Mouse (Mus musculus) adrenal gland, adult 2 months (tissue): ENCODE results near the gene Gm3012. TPM values are rescaled to one million over a fixed set of nuclear protein-coding genes. Genes with fewer than 3 reads are reported as not detected.
"Not testable (repeated sequence)": the region's sequence is repeated elsewhere in the genome, so short reads cannot be mapped to it uniquely, and the experiment has no call there.

ENCODE experiments used
- DNase-seq: peaks from one replicate; pipeline ENCODE4 v3.0.0; 2021
- long read RNA-seq: library from polyadenylated mRNA; stranded (forward); transcript quantifications from one replicate; pipeline ENCODE4 v2.0.0, GENCODE M21; 2021
- polyA plus RNA-seq: library from polyadenylated mRNA; depleted of rRNA; stranded (reverse); fragments of >200 nt; gene quantifications from 2 replicates; pipeline ENCODE4 v1.2.3, GENCODE M21; 2012; rRNA removed
- total RNA-seq, 2 experiments: library from RNA; stranded (reverse); gene quantifications; 2 replicates each; pipeline ENCODE4 v1.2.3; 2021

Gene Gm3012
- not detected for total RNA-seq
- polyA plus RNA-seq, result not detected in 2 replicates
- long read RNA-seq, result 0 reads

DNA sequence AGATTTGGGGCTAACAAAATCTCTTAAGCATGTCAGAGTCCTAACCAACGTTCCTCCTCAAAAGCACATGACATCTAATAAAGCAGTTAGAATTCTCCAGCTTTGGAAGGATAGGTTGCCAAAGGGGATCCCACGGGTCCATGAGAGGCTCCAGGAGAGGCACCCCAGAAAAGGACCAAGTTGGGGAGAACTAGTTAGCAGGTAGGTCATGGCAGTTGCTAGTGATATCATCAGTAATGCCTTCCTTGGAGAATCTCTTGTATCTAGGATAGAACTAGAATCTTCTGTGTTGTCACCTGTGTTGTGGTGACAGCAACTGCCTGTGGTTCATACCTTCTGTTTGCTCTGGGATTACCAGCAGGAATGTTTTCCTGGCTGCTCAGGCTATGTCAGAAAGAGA is at the start of gene Gm3012:
TSS of gene Gm3012 (plus strand) at position 301 of the 400 bp plus-strand sequence.
- not testable (repeated sequence) for DNase-seq

DNA sequence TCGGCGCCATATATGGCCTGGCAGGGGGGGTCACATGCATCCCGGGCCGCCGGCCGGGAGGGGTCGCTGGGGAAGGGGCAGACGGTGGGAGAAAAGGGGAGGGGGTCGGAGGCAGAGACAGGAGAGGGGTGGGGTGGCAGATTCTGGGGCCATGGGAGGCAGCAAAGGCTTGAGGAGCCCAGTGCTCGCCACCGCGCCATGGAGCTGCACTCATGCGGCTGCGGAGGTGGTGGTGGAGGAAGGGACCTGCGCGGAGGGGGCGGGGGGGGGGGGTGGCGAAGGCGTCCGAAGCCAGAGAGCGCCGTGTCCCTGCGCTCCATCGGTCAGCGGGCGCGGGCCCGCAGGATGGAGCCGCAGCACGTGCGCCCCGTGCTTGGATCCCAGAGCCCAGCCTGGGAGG is 17.4 kb downstream of the Gm3012 start, which contains the start of gene Gm3020:
TSS of gene Gm3020 (plus strand) at position 301 of the 400 bp plus-strand sequence.
- DNase-seq, result not testable (repeated sequence)

DNA sequence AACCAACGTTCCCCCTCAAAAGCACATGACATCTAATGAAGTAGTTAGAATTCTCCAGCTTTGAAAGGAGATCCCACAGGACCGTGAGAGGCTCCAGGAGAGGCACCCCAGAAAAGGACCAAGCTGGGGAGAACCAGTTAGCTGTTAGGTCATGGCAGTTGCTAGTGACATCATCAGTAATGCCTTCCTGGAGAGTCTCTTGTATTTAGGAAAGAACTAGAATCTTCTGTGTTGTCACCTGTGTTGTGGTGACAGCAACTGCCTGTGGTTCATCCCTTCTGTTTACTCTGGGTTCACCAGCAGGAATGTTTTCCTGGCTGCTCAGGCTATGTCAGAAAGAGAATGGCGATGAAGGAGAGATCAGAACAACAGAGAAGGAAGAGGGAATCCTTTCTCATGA is 54.2 kb downstream of the Gm3012 start, which contains the start of gene Gm3043:
TSS of gene Gm3043 (plus strand) at position 301 of the 400 bp plus-strand sequence.
- not testable (repeated sequence) for DNase-seq

Other genes with a start within 250 kb of the Gm3012 start
- not detected for gene Gm10413, start 239.4 kb upstream of the Gm3012 start, total RNA-seq
- not detected in 2 replicates for gene Gm10413, start 239.4 kb upstream of the Gm3012 start, polyA plus RNA-seq
- gene Gm10409, start 221.9 kb upstream of the Gm3012 start, total RNA-seq, result not detected
- gene Gm10409, start 221.9 kb upstream of the Gm3012 start, polyA plus RNA-seq, result not detected in 2 replicates
- gene Gm3005, start 206.4 kb upstream of the Gm3012 start, total RNA-seq, result not detected
- gene Gm3005, start 206.4 kb upstream of the Gm3012 start, polyA plus RNA-seq, result not detected in 2 replicates
- gene Gm10408, start 185.1 kb upstream of the Gm3012 start, total RNA-seq, result not detected
- gene Gm10408, start 185.1 kb upstream of the Gm3012 start, polyA plus RNA-seq, result not detected in 2 replicates
- gene Gm3020, start 17.5 kb downstream of the Gm3012 start, total RNA-seq, result not detected
- gene Gm3020, start 17.5 kb downstream of the Gm3012 start, polyA plus RNA-seq, result not detected in 2 replicates
- not detected for gene Gm3043, start 54.3 kb downstream of the Gm3012 start, total RNA-seq
- not detected in 2 replicates for gene Gm3043, start 54.3 kb downstream of the Gm3012 start, polyA plus RNA-seq
- under 1 TPM in 1 of 2 experiments, not detected in 1; 0.14 TPM for gene Gm3002, start 175.6 kb downstream of the Gm3012 start, total RNA-seq
- not detected in 2 replicates for gene Gm3002, start 175.6 kb downstream of the Gm3012 start, polyA plus RNA-seq
- under 1 TPM in 1 of 2 experiments, not detected in 1; 0.23 TPM for gene Gm3033, start 211.7 kb downstream of the Gm3012 start, total RNA-seq
- gene Gm3033, start 211.7 kb downstream of the Gm3012 start, polyA plus RNA-seq, result not detected in 2 replicates
- not detected for gene Gm2916, start 249.7 kb downstream of the Gm3012 start, total RNA-seq
- gene Gm2916, start 249.7 kb downstream of the Gm3012 start, polyA plus RNA-seq, result not detected in 2 replicates